Mouse (Mus musculus) liver, embryonic 16.5 days (tissue): ENCODE data around the gene Ostc. TPM values are rescaled to one million over a fixed set of nuclear protein-coding genes. Genes with fewer than 3 reads are reported as not detected.

Source experiments
- ATAC-seq: fragments of 200-750 bp; cut with Nextera tagmentation; 2 replicates; pipeline ENCODE4 v1.8.0; 2017; ENCODE audit warnings: low read depth, mild to moderate bottlenecking, moderate number of reproducible peaks, moderate library complexity
- H3K27ac ChIP-seq: fragments of 300-500 bp; sonication (generic); 2 replicates; pipeline ENCODE4 v1.5.1; 2014; ENCODE audit warnings: mild to moderate bottlenecking, low read length
- H3K27me3 ChIP-seq: fragments of 300-500 bp; sonication (generic); 2 replicates; pipeline ENCODE4 v1.6.1; 2014; ENCODE audit warnings: low read depth, low read length, mixed read lengths; ENCODE audit not compliant: control insufficient read depth, insufficient read depth
- H3K36me3 ChIP-seq: fragments of 300-500 bp; sonication (generic); 2 replicates; pipeline ENCODE4 v1.6.1; 2014; ENCODE audit warnings: mild to moderate bottlenecking; ENCODE audit not compliant: control insufficient read depth, insufficient read depth
- H3K4me1 ChIP-seq: fragments of 300-500 bp; sonication (generic); 2 replicates; pipeline ENCODE4 v1.6.1; 2014; ENCODE audit warnings: low read depth, low read length, mixed read lengths; ENCODE audit not compliant: control insufficient read depth
- H3K4me2 ChIP-seq: fragments of 300-500 bp; sonication (generic); 2 replicates; pipeline ENCODE4 v1.6.1; 2014; ENCODE audit warnings: low read depth, low read length, mixed read lengths
- H3K4me3 ChIP-seq: fragments of 300-500 bp; sonication (generic); 2 replicates; pipeline ENCODE4 v1.5.1; 2014; ENCODE audit warnings: low read depth, mild to moderate bottlenecking, low read length
- H3K9ac ChIP-seq: fragments of 300-500 bp; sonication (generic); 2 replicates; pipeline ENCODE4 v1.6.1; 2014; ENCODE audit warnings: low read depth, low read length
- H3K9me3 ChIP-seq: fragments of 300-500 bp; sonication (generic); replicated peaks from 2 replicates; pipeline ENCODE4 v1.6.1; 2016; ENCODE audit warnings: low read length; ENCODE audit not compliant: control insufficient read depth
- WGBS: fragments of 180-500 bp; shearing (Covaris S2); extraction: QIAGEN DNeasy Blood & Tissue Kit; methylation state at CpG from one replicate; pipeline ENCODE4 v1.1.7; 2014; ENCODE audit not compliant: insufficient replicate concordance; 5-methylcytosine and 5-hydroxymethylcytosine counted together
- polyA plus RNA-seq: library from polyadenylated mRNA; unstranded; fragments of >200 nt; fragmentation: Nextera tagmentation; extraction: Ambion mirVana; gene quantifications from 2 replicates; pipeline ENCODE4 v1.2.1, GENCODE M21; 2015

Gene Ostc
- 224 and 229 TPM in 2 replicates for polyA plus RNA-seq

DNA sequence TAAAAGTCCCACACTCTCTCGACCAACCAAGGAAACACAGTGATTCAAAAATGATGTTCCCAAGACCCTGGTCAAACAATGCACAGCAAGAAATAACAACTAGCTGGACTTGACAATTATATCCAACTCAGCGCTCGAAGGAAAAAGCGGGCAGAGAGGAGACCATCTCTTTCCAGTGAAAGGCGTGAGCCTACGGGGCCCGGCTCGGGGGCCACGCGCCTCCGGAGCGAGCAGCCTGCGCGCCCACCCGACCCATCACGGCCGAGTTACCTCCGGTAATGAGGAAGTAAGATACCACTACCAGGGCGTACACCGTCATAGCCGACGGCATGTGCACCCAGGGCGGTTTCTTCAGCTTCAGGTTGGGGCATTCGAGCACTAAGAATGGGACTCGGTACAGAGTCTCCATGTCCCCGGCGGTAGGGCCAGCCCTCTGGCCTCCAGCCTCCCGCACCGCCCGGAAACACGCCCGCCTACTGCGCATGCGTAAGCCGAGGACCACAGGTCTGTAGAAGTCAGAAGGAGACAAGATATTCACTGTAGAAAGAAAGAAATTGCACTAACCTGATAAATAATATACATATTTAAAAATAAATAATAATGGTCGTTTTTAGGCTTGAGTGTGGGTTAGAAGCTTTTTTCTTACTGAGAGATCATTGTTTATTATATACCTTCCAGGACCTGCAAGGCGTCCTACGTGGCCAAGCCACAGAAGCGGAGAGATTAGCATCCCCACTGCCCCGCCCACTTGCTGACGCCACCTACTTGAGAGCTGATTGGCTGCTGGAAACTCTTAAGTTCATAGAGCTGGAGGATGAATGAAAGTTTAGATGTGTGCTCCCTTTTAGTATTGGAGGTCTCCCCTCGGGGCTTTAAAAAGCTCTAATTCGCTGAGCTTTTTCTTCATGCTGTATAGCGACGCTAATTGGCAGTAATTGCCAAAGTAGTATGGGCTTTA lies at the start of gene Ostc:
TSS of gene Ostc (minus strand) at position 478 of the 958 bp plus-strand sequence.
- WGBS = under 1% methylated on average over 45 of the region's 45 CpGs
- Histone ChIP-seq H3K27ac (peak within 1 kb of the TSS; percentile 89), H3K4me2 (peak within 1 kb of the TSS; percentile 88), H3K4me1 (peaks cover 15% of the 10 kb centered on the region), H3K4me3 (peak within 1 kb of the TSS; percentile 96), H3K9me3 (no peaks in the 10 kb centered on the region), H3K9ac (peak within 1 kb of the TSS; percentile 94), H3K36me3 (no peaks in the 10 kb centered on the region), H3K27me3 (no peaks in the 10 kb centered on the region)
- ATAC-seq = peak; percentile 95

DNA sequence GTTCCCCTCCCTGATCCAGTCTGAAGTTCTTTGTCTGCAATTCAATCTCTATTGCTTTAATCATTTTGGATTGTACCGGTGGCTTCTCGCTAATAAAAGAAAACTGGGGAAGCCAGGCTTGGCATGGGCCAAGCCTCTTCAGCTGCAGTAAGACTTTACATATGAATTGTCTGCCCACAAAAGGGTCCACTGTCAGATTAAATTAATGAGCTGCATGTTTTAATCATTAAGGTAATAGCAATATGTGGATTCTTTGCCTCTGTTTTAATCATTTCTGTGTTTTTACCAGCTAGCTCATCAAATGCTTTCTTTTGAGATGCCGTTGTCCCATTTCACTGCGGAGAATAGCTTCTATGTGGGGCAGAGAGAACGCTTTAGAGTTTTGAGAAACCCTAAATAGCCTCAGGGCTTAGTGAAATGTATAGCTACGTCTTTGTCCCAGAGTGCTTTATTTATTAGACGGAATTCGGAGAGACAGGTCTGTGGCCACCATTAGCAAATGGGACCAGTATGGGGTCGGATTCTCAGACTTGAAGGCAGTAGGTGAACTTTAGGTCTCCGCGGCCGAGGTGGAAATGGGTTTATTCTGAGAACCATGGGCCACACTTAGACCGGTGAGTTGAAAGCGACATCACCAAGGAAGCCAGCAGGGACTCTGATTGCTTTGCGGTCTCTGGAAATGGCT lies 49.1 kb upstream of the Ostc start:
- 75% methylated on average over 15 of the region's 15 CpGs for WGBS
- Histone ChIP-seq H3K27ac (no peak overlapping the region), H3K4me3 (no peak overlapping the region), H3K27me3 (no peaks in the 10 kb centered on the region), H3K9ac (no peak overlapping the region), H3K4me2 (no peak overlapping the region), H3K4me1 (no peaks in the 10 kb centered on the region), H3K36me3 (no peaks in the 10 kb centered on the region), H3K9me3 (no peaks in the 10 kb centered on the region)
- ATAC-seq = no peak

DNA sequence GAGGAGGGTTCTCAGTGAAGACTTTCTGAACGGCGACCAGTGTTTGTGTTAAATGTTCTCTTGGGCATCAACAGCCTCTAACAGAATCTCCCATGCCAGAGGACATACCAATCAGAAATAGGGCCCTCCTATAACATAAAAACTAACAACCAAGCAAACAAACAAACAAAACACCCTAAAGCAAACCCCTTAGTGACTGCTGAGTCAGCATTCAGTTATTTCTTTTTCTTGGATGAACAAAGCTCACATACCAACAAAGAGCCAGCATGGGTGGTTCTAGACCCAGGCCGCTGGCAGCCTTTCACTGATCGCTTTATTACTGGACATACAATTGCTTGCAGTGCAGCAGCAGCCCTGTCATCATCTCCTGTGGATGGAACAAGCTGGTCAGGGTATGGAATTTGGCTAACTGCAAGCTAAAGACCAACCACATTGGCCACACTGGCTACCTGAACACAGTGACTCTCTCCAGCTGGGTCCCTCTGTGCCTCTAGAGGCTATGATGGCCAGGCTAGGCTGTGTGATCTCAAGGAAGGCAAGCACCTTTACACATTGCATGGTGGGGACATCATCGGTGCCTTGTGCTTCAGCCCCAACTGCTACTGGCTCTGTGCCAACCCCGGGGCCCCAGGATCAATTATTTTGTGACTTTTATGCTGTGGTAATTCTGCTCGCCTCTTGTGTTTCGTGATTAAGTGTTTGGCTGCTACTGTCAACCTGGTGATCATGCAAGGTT lies 48.0 kb upstream of the Ostc start:
- Histone ChIP-seq H3K9ac (no peak overlapping the region), H3K27ac (no peak overlapping the region), H3K27me3 (no peaks in the 10 kb centered on the region), H3K36me3 (no peaks in the 10 kb centered on the region), H3K4me3 (no peak overlapping the region), H3K9me3 (no peaks in the 10 kb centered on the region), H3K4me2 (no peak overlapping the region), H3K4me1 (no peaks in the 10 kb centered on the region)
- 68% methylated on average over 8 of the region's 8 CpGs for WGBS
- ATAC-seq = no peak

DNA sequence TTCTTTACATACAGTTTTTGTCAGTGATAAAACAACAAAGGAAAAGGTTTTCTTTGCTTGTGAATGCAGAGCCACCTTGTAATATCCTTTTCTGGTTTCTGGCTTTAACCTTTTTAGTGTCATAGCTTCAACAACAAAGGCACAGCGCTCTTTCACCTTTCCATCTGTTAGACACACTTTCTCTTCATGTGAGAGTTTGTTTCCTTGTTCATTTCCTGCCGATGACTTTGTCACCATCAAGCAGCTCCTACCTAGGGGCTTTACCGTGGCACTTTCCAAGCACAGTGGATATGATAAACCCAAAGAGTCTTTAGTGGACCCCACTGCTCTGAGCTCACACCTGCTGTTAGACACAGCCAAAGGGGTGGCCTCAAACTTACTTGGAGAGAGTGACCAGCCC lies 40.0 kb upstream of the Ostc start:
- no peak overlapping the region for H3K4me3 ChIP-seq
- no peak for ATAC-seq
- H3K9ac ChIP-seq = no peak overlapping the region
- 67% methylated on average over 3 of the region's 3 CpGs for WGBS
- H3K27me3 ChIP-seq = no peaks in the 10 kb centered on the region
- no peaks in the 10 kb centered on the region for H3K4me1 ChIP-seq
- no peaks in the 10 kb centered on the region for H3K9me3 ChIP-seq
- H3K4me2 ChIP-seq = no peak overlapping the region
- no peaks in the 10 kb centered on the region for H3K36me3 ChIP-seq
- H3K27ac ChIP-seq = no peak overlapping the region

DNA sequence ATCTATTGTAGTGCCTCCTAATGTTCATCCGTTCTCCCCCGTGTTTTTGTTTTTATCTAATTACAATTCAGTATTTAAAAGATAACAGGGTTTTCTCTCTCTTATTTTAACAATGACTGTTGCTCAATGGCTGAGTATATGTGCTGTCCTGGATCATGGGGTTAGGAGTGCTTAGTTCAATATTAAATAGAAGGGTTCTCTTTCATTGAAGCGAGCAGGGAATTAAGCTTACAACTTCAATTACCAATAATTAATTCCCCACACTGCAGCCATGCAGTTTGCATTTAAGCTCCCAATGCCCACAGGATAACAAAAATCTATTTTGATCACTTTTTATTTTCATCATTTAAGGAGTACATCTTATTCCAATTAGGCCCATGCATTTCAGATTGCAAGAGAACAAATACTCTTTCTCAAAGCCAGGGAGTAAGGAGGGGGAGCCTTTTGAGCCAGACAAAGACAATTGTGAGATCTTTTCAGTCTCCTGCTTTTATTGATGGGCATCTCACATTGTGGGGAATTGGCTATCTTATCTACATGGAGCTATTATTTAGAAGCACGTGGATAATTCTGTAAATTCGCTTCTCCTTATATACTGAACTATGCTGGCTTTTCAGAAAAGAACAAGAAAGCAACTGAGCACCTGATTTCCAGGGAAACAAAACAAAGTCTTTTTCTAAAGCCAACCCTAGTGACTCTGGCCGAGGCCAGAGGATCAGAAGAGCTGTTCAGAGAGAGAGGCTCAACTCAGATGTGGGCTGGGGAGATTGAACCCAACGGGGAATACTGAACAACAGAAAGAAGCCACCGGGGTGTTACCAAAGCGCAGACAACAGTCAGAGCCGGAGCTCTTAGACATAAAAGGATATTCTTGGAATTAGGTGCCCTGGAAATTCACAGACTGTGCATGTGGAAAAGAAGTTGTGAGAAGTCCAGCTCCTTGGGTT lies 37.7 kb upstream of the Ostc start:
- H3K36me3 ChIP-seq = no peaks in the 10 kb centered on the region
- H3K27ac ChIP-seq = no peak overlapping the region
- no peak for ATAC-seq
- no peak overlapping the region for H3K4me2 ChIP-seq
- H3K9me3 ChIP-seq = no peaks in the 10 kb centered on the region
- no peaks in the 10 kb centered on the region for H3K27me3 ChIP-seq
- H3K4me1 ChIP-seq = no peaks in the 10 kb centered on the region
- 64% methylated on average over 10 of the region's 10 CpGs for WGBS
- no peak overlapping the region for H3K4me3 ChIP-seq
- no peak overlapping the region for H3K9ac ChIP-seq

DNA sequence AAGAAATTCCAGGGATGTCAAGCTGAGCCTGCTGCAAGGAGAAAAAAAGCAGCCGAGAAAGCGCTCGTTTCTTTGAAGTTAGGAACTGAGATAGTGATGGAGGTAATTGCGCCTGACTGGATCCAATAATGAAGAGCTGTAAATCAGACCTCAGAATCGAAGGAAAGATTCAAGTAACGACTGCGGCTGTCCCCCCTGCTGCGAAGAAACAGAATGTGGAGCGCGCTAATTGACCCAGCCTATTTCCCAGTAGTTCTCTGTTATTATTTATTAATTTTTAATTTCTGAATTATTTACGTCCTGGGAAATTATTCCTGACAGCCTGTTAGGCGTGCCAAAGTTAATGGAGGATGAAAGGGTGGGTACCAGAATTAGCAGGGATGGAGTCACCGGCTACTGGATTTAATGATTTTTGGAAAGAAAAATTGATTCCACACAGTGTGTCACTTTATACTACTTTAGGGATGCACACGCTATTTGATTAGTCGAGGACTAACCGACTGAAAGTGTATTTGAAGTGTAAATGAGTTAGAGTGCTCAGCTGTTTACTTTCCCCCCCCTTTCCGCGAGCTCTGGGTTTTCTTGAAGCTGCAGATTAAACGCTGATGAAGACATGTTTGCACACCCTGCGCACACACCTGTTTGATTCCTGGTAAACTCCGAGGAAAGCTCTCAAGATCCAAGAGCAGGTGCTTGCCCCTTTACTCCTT lies 28.6 kb upstream of the Ostc start:
- no peak overlapping the region for H3K27ac ChIP-seq
- no peak for ATAC-seq
- 56% methylated on average over 21 of the region's 21 CpGs for WGBS

DNA sequence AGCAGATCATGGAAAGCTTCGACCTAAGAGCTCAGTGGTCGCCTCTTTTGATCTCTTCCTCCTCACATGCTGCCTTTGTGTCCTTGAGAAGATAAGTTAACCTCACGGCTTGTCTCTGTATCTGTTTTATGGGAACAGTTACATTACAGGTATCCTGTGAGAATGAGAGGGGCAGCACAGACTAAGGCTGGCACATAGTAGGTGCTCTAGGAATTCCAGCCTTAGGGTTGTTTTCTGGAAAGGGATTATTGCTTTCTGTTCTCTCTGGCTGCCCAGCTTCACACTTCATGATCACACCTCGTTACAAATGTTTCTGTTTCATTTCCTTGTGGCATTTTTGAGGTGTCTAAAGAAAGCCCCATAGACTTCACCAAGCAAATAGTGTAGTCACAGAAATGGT lies 27.5 kb upstream of the Ostc start:
- H3K4me2 ChIP-seq = no peak overlapping the region
- no peaks in the 10 kb centered on the region for H3K27me3 ChIP-seq
- H3K36me3 ChIP-seq = no peaks in the 10 kb centered on the region
- no peak overlapping the region for H3K9ac ChIP-seq
- H3K4me1 ChIP-seq = no peaks in the 10 kb centered on the region
- no peaks in the 10 kb centered on the region for H3K9me3 ChIP-seq
- WGBS = 34% methylated on average over 4 of the region's 4 CpGs
- H3K27ac ChIP-seq = no peak overlapping the region
- ATAC-seq = no peak
- no peak overlapping the region for H3K4me3 ChIP-seq

More for the DNA sequence above, 28.6 kb upstream of the Ostc start:
- H3K4me3 ChIP-seq = no peak overlapping the region
- H3K4me2 ChIP-seq = no peak overlapping the region
- H3K27me3 ChIP-seq = no peaks in the 10 kb centered on the region
- no peaks in the 10 kb centered on the region for H3K36me3 ChIP-seq
- H3K9ac ChIP-seq = no peak overlapping the region
- H3K9me3 ChIP-seq = no peaks in the 10 kb centered on the region
- no peaks in the 10 kb centered on the region for H3K4me1 ChIP-seq
